Mouse (Mus musculus) hindbrain, embryonic 10.5 days (tissue): ENCODE results near the gene Vmn2r52. TPM values are rescaled to one million over a fixed set of nuclear protein-coding genes. Genes with fewer than 3 reads are reported as not detected.
"Not testable (repeated sequence)": the region's sequence is repeated elsewhere in the genome, so short reads cannot be mapped to it uniquely, and the experiment has no call there.

Experiments used
- DNase-seq: peaks from one replicate; pipeline ENCODE4 v3.0.0-alpha.2; 2017; ENCODE audit warnings: low spot score
- H3K27ac ChIP-seq: fragments of 300-500 bp; sonication (generic); 2 replicates; pipeline ENCODE4 v1.5.1; 2016; ENCODE audit warnings: mild to moderate bottlenecking, moderate library complexity
- H3K27me3 ChIP-seq: fragments of 300-500 bp; sonication (generic); 2 replicates; pipeline ENCODE4 v1.6.1; 2016; ENCODE audit warnings: mild to moderate bottlenecking; ENCODE audit not compliant: poor library complexity, insufficient read depth, severe bottlenecking
- H3K36me3 ChIP-seq: fragments of 300-500 bp; sonication (generic); 2 replicates; pipeline ENCODE4 v1.6.1; 2016; ENCODE audit warnings: mild to moderate bottlenecking, moderate library complexity
- H3K4me1 ChIP-seq: fragments of 300-500 bp; sonication (generic); replicated peaks from 2 replicates; pipeline ENCODE4 v1.6.1; 2016; ENCODE audit warnings: mild to moderate bottlenecking
- H3K4me3 ChIP-seq: fragments of 300-500 bp; sonication (generic); 2 replicates; pipeline ENCODE4 v1.5.1; 2016; ENCODE audit warnings: mild to moderate bottlenecking, moderate library complexity
- H3K9me3 ChIP-seq: fragments of 300-500 bp; sonication (generic); 2 replicates; pipeline ENCODE4 v1.6.1; 2016; ENCODE audit warnings: mild to moderate bottlenecking, moderate library complexity
- WGBS: fragments of 180-500 bp; shearing (Covaris S2); methylation state at CpG from one replicate; pipeline ENCODE4 v1.1.7; 2016; 5-methylcytosine and 5-hydroxymethylcytosine counted together
- polyA plus RNA-seq: library from polyadenylated mRNA; unstranded; fragments of >200 nt; fragmentation: Nextera tagmentation; extraction: Ambion mirVana; gene quantifications from 2 replicates; pipeline ENCODE4 v1.2.1, GENCODE M21; 2016

The Vmn2r52 gene
- not detected in 2 replicates for polyA plus RNA-seq

DNA sequence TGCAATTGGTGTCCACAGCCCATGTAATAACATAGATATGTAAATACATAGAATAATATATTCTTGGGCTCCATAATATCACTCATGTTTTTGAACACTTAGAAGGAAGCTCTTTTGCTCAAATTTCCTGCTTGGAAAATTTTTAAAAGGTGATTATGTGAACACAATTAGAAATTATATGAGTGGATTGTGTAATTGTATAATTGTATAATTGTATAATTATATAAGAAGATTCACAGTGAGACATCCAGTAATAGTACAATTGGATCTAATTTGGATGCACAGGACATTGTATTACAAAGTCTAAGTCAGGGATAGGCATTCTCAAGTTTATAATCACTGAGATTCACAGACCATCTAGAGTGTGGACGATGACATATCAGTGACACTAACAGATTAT is at the start of gene Vmn2r52:
Vmn2r52 (minus strand) TSS at position 101 of the 400 bp plus-strand sequence.
- DNase-seq: no peak
- no peak within 1 kb of the TSS for H3K27ac ChIP-seq
- H3K4me3 ChIP-seq: no peak within 1 kb of the TSS
- no peaks in the 10 kb centered on the region for H3K27me3 ChIP-seq
- 90% methylated on average over 1 of the region's 1 CpGs for WGBS
- no peaks in the 10 kb centered on the region for H3K4me1 ChIP-seq
- H3K9me3 ChIP-seq: peaks cover 25% of the 10 kb centered on the region
- no peaks in the 10 kb centered on the region for H3K36me3 ChIP-seq

DNA sequence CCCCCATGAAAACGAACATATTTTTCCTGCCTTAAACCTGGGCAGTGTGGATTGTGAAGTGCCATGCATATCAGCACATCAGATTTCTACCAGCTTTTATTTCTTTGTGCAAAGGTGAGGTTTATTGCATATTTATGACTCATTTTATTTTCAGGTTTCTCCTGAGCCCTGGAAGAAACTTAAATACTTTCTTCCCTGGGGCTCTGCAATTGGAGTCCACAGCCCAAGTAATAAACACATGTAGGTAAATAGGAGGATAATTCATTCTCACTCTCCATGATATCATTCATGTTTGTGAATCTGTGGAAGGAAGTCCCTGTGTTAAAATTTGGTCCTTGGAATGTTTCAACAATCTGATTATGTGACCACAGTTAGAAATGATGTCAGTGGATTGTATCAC is 70.7 kb downstream of the Vmn2r52 start, which contains the start of gene Vmn2r51:
Vmn2r51 (minus strand) TSS at position 101 of the 400 bp plus-strand sequence.
- peaks cover 25% of the 10 kb centered on the region for H3K9me3 ChIP-seq
- not testable (repeated sequence) for H3K4me3 ChIP-seq, DNase-seq, H3K27me3 ChIP-seq, H3K36me3 ChIP-seq, H3K4me1 ChIP-seq, H3K27ac ChIP-seq
- WGBS: 56% methylated on average over 1 of the region's 1 CpGs

Other genes with a start within 250 kb of the Vmn2r52 start
- gene Vmn2r48, start 223.0 kb downstream of the Vmn2r52 start, polyA plus RNA-seq: not detected in 2 replicates
- not detected in 2 replicates for gene Vmn2r49, start 184.3 kb downstream of the Vmn2r52 start, polyA plus RNA-seq
- not detected in 2 replicates for gene Vmn2r50, start 123.3 kb downstream of the Vmn2r52 start, polyA plus RNA-seq
- not detected in 2 replicates for gene Vmn2r51, start 70.8 kb downstream of the Vmn2r52 start, polyA plus RNA-seq
- not detected in 2 replicates for gene Vmn1r66, start 101.4 kb upstream of the Vmn2r52 start, polyA plus RNA-seq